Mouse (Mus musculus) megakaryocyte progenitor cell, adult 5-6 weeks (primary cell): Measurements from ENCODE around the gene Cfap58. TPM values are rescaled to one million over a fixed set of nuclear protein-coding genes. Genes with fewer than 3 reads are reported as not detected.
A peak's percentile ranks its signal among the peaks of the same experiment; 100 is the strongest.

Experiments
- ATAC-seq: replicated peaks from 2 replicates; pipeline ENCODE4 v1.8.0; 2016; ENCODE audit warnings: mild to moderate bottlenecking, moderate TSS enrichment, inconsistent platforms; ENCODE audit not compliant: poor library complexity
- total RNA-seq, 2 experiments: library from RNA; stranded (forward) in 1 of 2; stranded (reverse) in 1 of 2; fragments of 157-497, 149-512 nt in 1 of 2; fragments of 200-1000 nt in 1 of 2; gene quantifications; 2 replicates each; pipeline versions ENCODE4 v1.2.3 to v1.2.4; 2015 to 2017

The Cfap58 gene
- total RNA-seq, 2 experiments from 2014 or later = not detected

GRCm38 (mm10) chr19:47915251-47915650, 22.2 kb upstream of the Cfap58 start:
- ATAC-seq = no peak

- ATAC-seq = no peak
These were observed 20.1 kb upstream of the Cfap58 start for GRCm38 (mm10) chr19:47917396-47917795.

- no peak for ATAC-seq
These were observed 19.5 kb upstream of the Cfap58 start for GRCm38 (mm10) chr19:47918016-47918415.

GRCm38 (mm10) chr19:47918455-47919101, 18.9 kb upstream of the Cfap58 start:
- ATAC-seq = peak; percentile 66

GRCm38 (mm10) chr19:47919126-47919965, 18.1 kb upstream of the Cfap58 start, which contains the start of the genes Cfap43 and Itprip:
TSS of gene Cfap43 (minus strand) at chr19:47919287.
TSS of gene Itprip (minus strand) at chr19:47919299.
- peak; percentile 66 for ATAC-seq

- 0 out of 2 replicates have a peak, but pooled peaks have one; percentile 0 for ATAC-seq
These were observed 17.5 kb upstream of the Cfap58 start for GRCm38 (mm10) chr19:47919966-47920375.

- no peak for ATAC-seq
These were observed 11.7 kb upstream of the Cfap58 start for GRCm38 (mm10) chr19:47925819-47926218.

- no peak for ATAC-seq
These were observed 10.4 kb upstream of the Cfap58 start for GRCm38 (mm10) chr19:47927032-47927431.

- no peak for ATAC-seq
These were observed 8.4 kb upstream of the Cfap58 start for GRCm38 (mm10) chr19:47929043-47929442.

- ATAC-seq = peak; percentile 89
These were observed 5.4 kb upstream of the Cfap58 start for GRCm38 (mm10) chr19:47931982-47932638.

GRCm38 (mm10) chr19:47934146-47934545, 3.3 kb upstream of the Cfap58 start:
- no peak for ATAC-seq

- no peak for ATAC-seq
These were observed 2.7 kb upstream of the Cfap58 start for GRCm38 (mm10) chr19:47934636-47935238.

GRCm38 (mm10) chr19:47935530-47935929, 1.9 kb upstream of the Cfap58 start:
- no peak for ATAC-seq

GRCm38 (mm10) chr19:47936490-47936889, 985 bp upstream of the Cfap58 start:
- ATAC-seq = peak; percentile 29; the same call in 1 of the 2 replicates

- ATAC-seq = peak; percentile 66
These were observed 537 bp upstream of the Cfap58 start for GRCm38 (mm10) chr19:47936938-47937337.

GRCm38 (mm10) chr19:47939361-47939760, 1.9 kb downstream of the Cfap58 start:
- ATAC-seq = no peak

- no peak for ATAC-seq
These were observed 9.5 kb downstream of the Cfap58 start for GRCm38 (mm10) chr19:47946821-47947465.

- ATAC-seq = no peak
These were observed 13.5 kb downstream of the Cfap58 start for GRCm38 (mm10) chr19:47950946-47951345.

- no peak for ATAC-seq
These were observed 15.7 kb downstream of the Cfap58 start for GRCm38 (mm10) chr19:47953169-47953568.

GRCm38 (mm10) chr19:47958181-47958580, 20.7 kb downstream of the Cfap58 start:
- ATAC-seq = no peak
